Mouse (Mus musculus) T-helper 17 cell (primary cell): ENCODE data around the gene Cltc.

ENCODE experiments used
- in situ Hi-C, 2 experiments: fragments of 300-600 bp; cut with MboI, MseI; formaldehyde crosslinking; loops; 1 replicate in 1 of 2; 2 replicates in 1 of 2; pipeline ENCODE4 v1.15.1; 2025; ENCODE audit warnings: high pct_unique_total_duplicates in 2 of 2

Gene Cltc

GRCm38 (mm10) chr11:86655671-86656070, 101.7 kb downstream of the Cltc start:
- in situ Hi-C loops, result loop anchor here (5.0 kb wide), 2 partner anchors 88 to 98 kb away; no protein-coding TSS in a partner anchor

GRCm38 (mm10) chr11:86654096-86654495, 103.3 kb downstream of the Cltc start:
- in situ Hi-C loops, result no loop called here

- in situ Hi-C loops, result no loop called here
Measured at GRCm38 (mm10) chr11:86653446-86653845, 103.9 kb downstream of the Cltc start.

DNA sequence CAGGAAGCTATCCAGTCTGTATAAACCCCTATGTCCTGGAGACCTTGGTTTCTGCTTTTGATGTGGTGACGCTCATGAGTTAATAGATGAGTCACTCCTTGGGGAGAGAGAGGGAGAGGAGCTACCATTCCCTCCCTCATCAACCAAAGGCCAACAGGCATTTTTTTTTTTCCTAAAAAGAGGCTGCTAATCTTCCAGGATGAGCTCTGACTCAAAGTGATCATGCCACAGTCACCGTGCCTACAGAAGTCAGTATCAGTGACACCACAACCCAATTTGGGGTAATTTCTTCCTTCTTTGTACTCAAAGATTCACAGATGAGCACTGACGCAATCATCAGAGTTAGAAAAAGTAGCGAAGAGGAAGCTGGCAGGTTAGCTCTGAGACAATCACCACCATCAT, 104.8 kb downstream of the Cltc start:
- in situ Hi-C loops, result no loop called here

DNA sequence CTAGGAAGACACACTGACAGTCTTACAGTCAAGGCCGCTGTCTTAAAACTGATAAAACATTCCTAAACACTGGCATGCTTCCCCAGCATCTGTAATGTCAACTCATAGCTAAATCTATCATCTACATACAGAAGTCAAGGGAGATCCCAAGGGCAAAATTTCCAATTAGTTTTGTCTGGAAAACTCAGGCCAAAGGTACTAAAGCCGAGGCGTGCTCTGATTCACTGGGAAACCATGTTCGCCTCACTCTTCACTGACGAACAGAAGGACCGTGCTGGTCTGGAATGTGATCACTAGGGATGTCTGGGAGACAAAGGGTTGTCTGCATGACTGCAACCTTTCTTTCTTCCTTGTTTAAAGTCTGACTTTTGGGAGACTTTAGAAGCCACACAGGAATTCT, 106.7 kb downstream of the Cltc start:
- in situ Hi-C loops, result no loop called here

- in situ Hi-C loops, result no loop called here
Measured at GRCm38 (mm10) chr11:86649542-86649941, 107.8 kb downstream of the Cltc start.

DNA sequence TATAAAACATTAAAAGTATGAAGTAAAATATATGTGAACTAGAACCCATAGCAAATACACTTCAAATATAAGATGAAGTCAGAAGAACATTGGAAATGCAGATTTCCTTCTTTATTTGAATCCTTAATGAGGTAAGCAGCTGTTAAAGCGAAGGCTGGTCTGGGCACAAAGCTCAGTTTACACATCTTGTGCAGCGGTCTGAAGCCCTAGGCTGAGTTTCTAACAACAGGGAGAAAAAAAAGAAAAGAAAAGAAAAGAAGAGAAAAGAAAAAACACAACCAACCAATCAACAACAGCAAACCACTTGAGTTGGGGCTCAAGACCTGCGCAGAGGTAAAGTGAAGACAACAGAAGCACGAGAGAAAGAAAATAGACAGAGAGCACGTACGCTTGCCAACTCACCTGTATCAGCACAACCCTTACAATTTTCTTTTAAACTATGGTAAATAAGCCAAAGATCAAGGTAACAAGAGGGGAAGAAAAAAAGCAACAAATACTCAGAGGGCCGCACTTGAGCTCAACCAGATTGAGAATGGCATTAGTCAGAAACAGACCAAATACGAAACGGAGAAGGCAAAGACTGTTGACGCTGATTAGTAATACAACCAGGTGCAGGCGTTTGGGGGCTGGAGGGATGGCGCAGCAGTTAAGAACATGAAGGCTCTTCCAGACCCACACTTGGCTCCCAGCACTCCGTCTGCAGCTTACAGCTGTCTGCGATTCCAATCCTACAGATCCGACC, 109.5 kb downstream of the Cltc start:
- in situ Hi-C loops, result no loop called here

DNA sequence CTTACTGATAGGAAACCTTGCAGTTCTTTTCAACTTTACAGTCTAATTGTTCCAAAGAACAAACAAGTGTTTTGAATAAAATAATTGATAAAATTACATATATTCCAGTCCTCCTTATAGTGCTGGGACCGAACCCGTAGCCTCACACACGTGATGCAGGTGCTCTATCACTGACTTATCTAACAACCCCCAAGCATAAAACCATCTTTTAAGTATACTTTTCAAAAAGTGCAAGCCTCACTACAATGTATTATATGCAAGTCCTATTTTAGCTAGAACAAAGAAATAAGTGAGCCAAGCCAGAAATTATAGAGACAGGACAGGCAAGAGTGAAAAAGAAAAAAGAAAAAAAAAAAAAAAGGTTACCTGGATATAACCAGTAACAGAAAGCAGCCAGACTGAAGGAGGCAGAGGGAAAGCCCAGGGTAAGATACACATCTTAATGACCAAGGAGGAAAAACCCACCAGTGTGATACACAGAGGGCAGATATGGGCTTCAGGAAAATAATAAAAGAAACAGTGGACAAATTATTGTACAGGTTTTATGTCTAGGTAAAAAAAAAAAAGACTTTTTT, 110.4 kb downstream of the Cltc start:
- in situ Hi-C loops, result no loop called here

DNA sequence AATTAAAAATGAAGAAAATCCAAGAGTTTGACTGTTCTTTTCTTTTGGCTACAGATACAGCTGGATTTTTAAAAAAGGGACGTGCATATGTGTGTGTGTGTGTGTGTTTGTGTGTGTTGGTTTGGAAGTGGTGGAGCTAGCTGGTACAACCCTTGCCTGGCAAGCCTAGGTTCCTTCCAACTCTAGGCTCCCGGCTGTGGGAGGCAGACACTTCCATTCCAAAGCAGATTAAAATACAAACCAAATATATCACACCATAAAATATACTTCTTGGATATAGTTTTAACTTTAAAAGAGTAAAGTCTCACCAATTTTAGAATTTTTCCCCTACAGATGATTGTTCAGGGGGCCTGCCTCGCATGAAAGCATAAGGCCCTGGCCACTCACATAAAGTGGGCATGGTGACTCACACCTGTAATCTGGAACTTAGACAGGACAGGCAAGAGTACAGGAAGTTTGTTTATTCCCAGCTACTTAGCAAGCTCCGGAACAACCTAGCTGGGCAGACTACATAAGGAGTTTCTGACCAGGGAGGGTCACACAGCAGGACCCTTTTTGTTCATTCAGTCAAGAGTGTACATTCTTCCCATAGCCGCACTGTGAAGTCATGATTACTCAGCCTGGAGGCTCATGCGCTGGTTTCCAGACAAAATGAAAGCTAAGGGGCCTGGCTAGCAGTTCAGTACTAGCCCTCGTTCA, 111.1 kb downstream of the Cltc start:
- in situ Hi-C loops, result no loop called here

DNA sequence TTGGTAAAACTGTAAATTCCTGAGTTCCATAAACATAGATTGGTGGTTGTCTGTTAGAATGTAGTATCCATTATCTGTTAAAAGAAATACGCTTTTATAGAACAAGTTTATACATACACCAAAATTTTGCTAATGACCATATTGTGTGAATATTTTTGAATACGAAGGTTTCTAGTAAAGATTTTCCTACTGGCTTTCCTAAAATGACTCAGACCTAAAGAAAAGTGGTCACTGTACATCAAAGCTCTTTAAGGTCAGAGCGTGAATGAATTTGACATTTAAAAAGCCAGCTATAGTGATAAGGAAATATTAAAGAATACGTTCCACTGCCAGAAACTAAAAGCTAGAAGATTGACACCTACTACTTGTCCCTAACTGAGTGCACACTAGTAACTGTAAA, 112.8 kb downstream of the Cltc start:
- in situ Hi-C loops, result no loop called here
